Mouse (Mus musculus) brain, embryonic 14.5 days (tissue): ENCODE measurements around the gene Tmem102.

ENCODE experiments used
- CTCF ChIP-seq: fragments of 200-500 bp; IDR thresholded peaks from 2 replicates; pipeline ENCODE4 v1.5.1; 2012; ENCODE audit warnings: inconsistent platforms, mild to moderate bottlenecking, moderate library complexity, borderline replicate concordance; ENCODE audit not compliant: insufficient read depth, insufficient read length; ENCODE audit errors: extremely low read depth
- POLR2A ChIP-seq: fragments of 200-500 bp; IDR thresholded peaks from 2 replicates; pipeline ENCODE4 v1.6.1; 2012; ENCODE audit warnings: mild to moderate bottlenecking, inconsistent platforms, borderline replicate concordance; ENCODE audit not compliant: poor library complexity, insufficient read depth, insufficient read length, severe bottlenecking; ENCODE audit errors: extremely low read depth

GRCm38 (mm10) chr11:69816520-69816919 is 11.1 kb upstream of the Tmem102 start:
- TF ChIP-seq POLR2A = no peak
- no peak for TF ChIP-seq CTCF
